Mouse (Mus musculus) hindbrain, embryonic 13.5 days (tissue): ENCODE data around the gene 7530416G11Rik. TPM values are rescaled to one million over a fixed set of nuclear protein-coding genes. Genes with fewer than 3 reads are reported as not detected.

Source experiments
- ATAC-seq: fragments of 200-750 bp; cut with Nextera tagmentation; 2 replicates; pipeline ENCODE4 v1.8.0; 2017; ENCODE audit warnings: moderate TSS enrichment; ENCODE audit not compliant: low FRiP score
- H3K27ac ChIP-seq: fragments of 300-500 bp; sonication (generic); 2 replicates; pipeline ENCODE4 v1.5.1; 2015; ENCODE audit warnings: inconsistent platforms, mild to moderate bottlenecking, moderate library complexity
- H3K27me3 ChIP-seq: fragments of 300-500 bp; sonication (generic); 2 replicates; pipeline ENCODE4 v1.6.1; 2015; ENCODE audit warnings: mild to moderate bottlenecking, inconsistent platforms
- H3K36me3 ChIP-seq: fragments of 300-500 bp; sonication (generic); 2 replicates; pipeline ENCODE4 v1.6.1; 2015; ENCODE audit warnings: mild to moderate bottlenecking, inconsistent platforms
- H3K4me1 ChIP-seq: fragments of 300-500 bp; sonication (generic); replicated peaks from 2 replicates; pipeline ENCODE4 v1.6.1; 2015; ENCODE audit warnings: inconsistent platforms
- H3K4me2 ChIP-seq: fragments of 300-500 bp; sonication (generic); 2 replicates; pipeline ENCODE4 v1.6.1; 2015; ENCODE audit warnings: inconsistent platforms, mild to moderate bottlenecking, moderate library complexity
- H3K4me3 ChIP-seq: fragments of 300-500 bp; sonication (generic); 2 replicates; pipeline ENCODE4 v1.5.1; 2015; ENCODE audit warnings: mild to moderate bottlenecking, inconsistent platforms
- H3K9ac ChIP-seq: fragments of 300-500 bp; sonication (generic); 2 replicates; pipeline ENCODE4 v1.6.1; 2015; ENCODE audit warnings: mild to moderate bottlenecking, inconsistent platforms
- H3K9me3 ChIP-seq: fragments of 300-500 bp; sonication (generic); 2 replicates; pipeline ENCODE4 v1.6.1; 2016; ENCODE audit warnings: inconsistent platforms
- WGBS: fragments of 180-500 bp; shearing (Covaris S2); methylation state at CpG from one replicate; pipeline ENCODE4 v1.1.7; 2015; 5-methylcytosine and 5-hydroxymethylcytosine counted together
- polyA plus RNA-seq: library from polyadenylated mRNA; unstranded; fragments of >200 nt; fragmentation: Nextera tagmentation; extraction: Ambion mirVana; gene quantifications from 2 replicates; pipeline ENCODE4 v1.2.1, GENCODE M21; 2015

Gene 7530416G11Rik
- polyA plus RNA-seq, 1 experiment from 2014 or later = not detected

GRCm38 (mm10) chr15:85477584-85477983 is 25.4 kb downstream of the 7530416G11Rik start:
- no peak overlapping the region for H3K27ac ChIP-seq
- ATAC-seq = no peak
- H3K4me3 ChIP-seq = no peak overlapping the region
- H3K9me3 ChIP-seq = no peaks in the 10 kb centered on the region
- H3K4me2 ChIP-seq = no peak overlapping the region
- H3K36me3 ChIP-seq = peaks cover 5% of the 10 kb centered on the region; the same call in 1 of the 2 replicates
- WGBS = 25% methylated on average over 1 of the region's 1 CpGs
- H3K27me3 ChIP-seq = no peaks in the 10 kb centered on the region
- H3K4me1 ChIP-seq = peaks cover 20% of the 10 kb centered on the region
- H3K9ac ChIP-seq = no peak overlapping the region

- H3K27ac ChIP-seq = no peak overlapping the region; the same call in 1 of the 2 replicates
These were observed 28.3 kb downstream of the 7530416G11Rik start for GRCm38 (mm10) chr15:85474697-85475096.

GRCm38 (mm10) chr15:85469401-85469800 is 33.6 kb downstream of the 7530416G11Rik start:
- H3K4me1 ChIP-seq = peaks cover 26% of the 10 kb centered on the region
- no peaks in the 10 kb centered on the region for H3K9me3 ChIP-seq
- WGBS = 82% methylated on average over 6 of the region's 6 CpGs
- no peak overlapping the region for H3K9ac ChIP-seq
- no peak overlapping the region for H3K27ac ChIP-seq
- no peak overlapping the region for H3K4me2 ChIP-seq
- no peaks in the 10 kb centered on the region for H3K27me3 ChIP-seq
- ATAC-seq = no peak
- peaks cover 43% of the 10 kb centered on the region for H3K36me3 ChIP-seq
- no peak overlapping the region for H3K4me3 ChIP-seq

More at GRCm38 (mm10) chr15:85474697-85475096, 28.3 kb downstream of the 7530416G11Rik start:
- peaks cover 2% of the 10 kb centered on the region; the same call in 1 of the 2 replicates for H3K4me1 ChIP-seq
- ATAC-seq = no peak
- peaks cover 18% of the 10 kb centered on the region for H3K36me3 ChIP-seq
- WGBS = 74% methylated on average over 3 of the region's 3 CpGs
- H3K9me3 ChIP-seq = no peaks in the 10 kb centered on the region
- no peaks in the 10 kb centered on the region for H3K27me3 ChIP-seq
- H3K4me3 ChIP-seq = no peak overlapping the region
- H3K9ac ChIP-seq = no peak overlapping the region
- no peak overlapping the region for H3K4me2 ChIP-seq

- H3K27me3 ChIP-seq = no peaks in the 10 kb centered on the region
- no peak for ATAC-seq
- WGBS = 58% methylated on average over 5 of the region's 5 CpGs
- H3K4me1 ChIP-seq = peaks cover 55% of the 10 kb centered on the region
- H3K27ac ChIP-seq = peak overlapping the region; percentile 68
- H3K9ac ChIP-seq = 0 out of 2 replicates have a peak overlapping the region, but pooled peaks have one; percentile 29
- H3K36me3 ChIP-seq = peaks cover 51% of the 10 kb centered on the region
- H3K4me3 ChIP-seq = no peak overlapping the region
- no peaks in the 10 kb centered on the region for H3K9me3 ChIP-seq
- no peak overlapping the region for H3K4me2 ChIP-seq
These were observed 36.5 kb downstream of the 7530416G11Rik start for GRCm38 (mm10) chr15:85466456-85467067.

GRCm38 (mm10) chr15:85464823-85465565 is 38.0 kb downstream of the 7530416G11Rik start:
- H3K9me3 ChIP-seq = no peaks in the 10 kb centered on the region
- WGBS = 34% methylated on average over 10 of the region's 10 CpGs
- H3K27me3 ChIP-seq = no peaks in the 10 kb centered on the region
- ATAC-seq = no peak
- peak overlapping the region; percentile 89 for H3K27ac ChIP-seq
- H3K36me3 ChIP-seq = peaks cover 45% of the 10 kb centered on the region
- H3K4me3 ChIP-seq = no peak overlapping the region
- peak overlapping the region; percentile 19; the same call in 1 of the 2 replicates for H3K9ac ChIP-seq
- no peak overlapping the region for H3K4me2 ChIP-seq
- H3K4me1 ChIP-seq = peaks cover 70% of the 10 kb centered on the region

GRCm38 (mm10) chr15:85464190-85464589 is 38.8 kb downstream of the 7530416G11Rik start:
- Histone ChIP-seq H3K4me2 (no peak overlapping the region), H3K4me3 (no peak overlapping the region), H3K27me3 (no peaks in the 10 kb centered on the region), H3K4me1 (peaks cover 78% of the 10 kb centered on the region), H3K27ac (peak overlapping the region; percentile 89), H3K9ac (peak overlapping the region; percentile 19; the same call in 1 of the 2 replicates), H3K9me3 (no peaks in the 10 kb centered on the region), H3K36me3 (peaks cover 42% of the 10 kb centered on the region)
- ATAC-seq = no peak; the same call in 1 of the 2 replicates
- WGBS = 2% methylated on average over 5 of the region's 5 CpGs

- Histone ChIP-seq H3K4me2 (no peak overlapping the region), H3K36me3 (peaks cover 33% of the 10 kb centered on the region), H3K4me1 (peaks cover 88% of the 10 kb centered on the region), H3K9me3 (no peaks in the 10 kb centered on the region), H3K27me3 (no peaks in the 10 kb centered on the region), H3K4me3 (no peak overlapping the region), H3K9ac (no peak overlapping the region), H3K27ac (peak overlapping the region; percentile 89)
- 22% methylated on average over 13 of the region's 13 CpGs for WGBS
- ATAC-seq = no peak
These were observed 39.8 kb downstream of the 7530416G11Rik start for GRCm38 (mm10) chr15:85463027-85463790.

- WGBS = 48% methylated on average over 4 of the region's 4 CpGs
- no peak overlapping the region for H3K4me2 ChIP-seq
- peaks cover 97% of the 10 kb centered on the region for H3K4me1 ChIP-seq
These were observed 40.9 kb downstream of the 7530416G11Rik start for GRCm38 (mm10) chr15:85462138-85462537.

GRCm38 (mm10) chr15:85461541-85461940 is 41.5 kb downstream of the 7530416G11Rik start:
- H3K27me3 ChIP-seq = no peaks in the 10 kb centered on the region
- 14% methylated on average over 4 of the region's 4 CpGs for WGBS
- H3K4me3 ChIP-seq = no peak overlapping the region
- peak; percentile 66 for ATAC-seq
- H3K9ac ChIP-seq = no peak overlapping the region
- H3K36me3 ChIP-seq = peaks cover 24% of the 10 kb centered on the region
- peak overlapping the region; percentile 89 for H3K27ac ChIP-seq
- H3K4me1 ChIP-seq = peaks cover 97% of the 10 kb centered on the region
- no peak overlapping the region for H3K4me2 ChIP-seq
- no peaks in the 10 kb centered on the region for H3K9me3 ChIP-seq

More at GRCm38 (mm10) chr15:85462138-85462537, 40.9 kb downstream of the 7530416G11Rik start:
- H3K9ac ChIP-seq = peak overlapping the region; percentile 31; the same call in 1 of the 2 replicates
- no peak overlapping the region for H3K4me3 ChIP-seq
- H3K9me3 ChIP-seq = no peaks in the 10 kb centered on the region
- no peak for ATAC-seq
- H3K27ac ChIP-seq = peak overlapping the region; percentile 89
- no peaks in the 10 kb centered on the region for H3K27me3 ChIP-seq
- H3K36me3 ChIP-seq = peaks cover 26% of the 10 kb centered on the region

- Histone ChIP-seq H3K27me3 (no peaks in the 10 kb centered on the region), H3K4me2 (no peak overlapping the region), H3K4me1 (peaks cover 93% of the 10 kb centered on the region), H3K27ac (peak overlapping the region; percentile 89), H3K4me3 (no peak overlapping the region), H3K9me3 (no peaks in the 10 kb centered on the region), H3K36me3 (peaks cover 24% of the 10 kb centered on the region), H3K9ac (0 out of 2 replicates have a peak overlapping the region, but pooled peaks have one; percentile 15)
- ATAC-seq = 0 out of 2 replicates have a peak, but pooled peaks have one; percentile 53
- 11% methylated on average over 4 of the region's 4 CpGs for WGBS
These were observed 44.4 kb downstream of the 7530416G11Rik start for GRCm38 (mm10) chr15:85458631-85459082.

GRCm38 (mm10) chr15:85457838-85458237 is 45.2 kb downstream of the 7530416G11Rik start:
- H3K9me3 ChIP-seq = no peaks in the 10 kb centered on the region
- peaks cover 85% of the 10 kb centered on the region for H3K4me1 ChIP-seq
- H3K4me2 ChIP-seq = no peak overlapping the region
- ATAC-seq = no peak
- H3K36me3 ChIP-seq = peaks cover 17% of the 10 kb centered on the region
- H3K4me3 ChIP-seq = no peak overlapping the region
- H3K27ac ChIP-seq = peak overlapping the region; percentile 89
- 0 out of 2 replicates have a peak overlapping the region, but pooled peaks have one; percentile 20 for H3K9ac ChIP-seq
- 36% methylated on average over 8 of the region's 8 CpGs for WGBS
- H3K27me3 ChIP-seq = no peaks in the 10 kb centered on the region
